Mouse (Mus musculus) T-helper 1 cell (primary cell): ENCODE data around the gene Chuk.
"Not testable (repeated sequence)": the region's sequence is repeated elsewhere in the genome, so short reads cannot be mapped to it uniquely, and the experiment has no call there.

Experiments
- in situ Hi-C: fragments of 300-600 bp; cut with MboI, MseI; formaldehyde crosslinking; loops from one replicate; pipeline ENCODE4 v1.15.1; 2025; ENCODE audit warnings: high pct_unique_total_duplicates

Gene Chuk

GRCm38 (mm10) chr19:44106831-44107660, at the start of gene Chuk:
Gene Chuk, minus strand, starts transcription at chr19:44107480.
- in situ Hi-C loops = no loop called here

- in situ Hi-C loops = no loop called here
Observed at GRCm38 (mm10) chr19:44157005-44157404, 49.7 kb upstream of the Chuk start.

GRCm38 (mm10) chr19:44153781-44154180, 46.5 kb upstream of the Chuk start:
- in situ Hi-C loops = no loop called here

- in situ Hi-C loops = no loop called here
Observed at GRCm38 (mm10) chr19:44148991-44149390, 41.7 kb upstream of the Chuk start.

- in situ Hi-C loops = no loop called here
Observed at GRCm38 (mm10) chr19:44148345-44148744, 41.1 kb upstream of the Chuk start.

GRCm38 (mm10) chr19:44146951-44147350, 39.7 kb upstream of the Chuk start:
- in situ Hi-C loops = no loop called here

- in situ Hi-C loops = no loop called here
Observed at GRCm38 (mm10) chr19:44146568-44146879, 39.2 kb upstream of the Chuk start.

- in situ Hi-C loops = no loop called here
Observed at GRCm38 (mm10) chr19:44145702-44146567, 38.7 kb upstream of the Chuk start, which contains the start of gene Bloc1s2. Gene Bloc1s2, minus strand, starts transcription at chr19:44146446.

GRCm38 (mm10) chr19:44144366-44144765, 37.1 kb upstream of the Chuk start:
- in situ Hi-C loops = no loop called here

- in situ Hi-C loops = no loop called here
Observed at GRCm38 (mm10) chr19:44135960-44136485, 28.7 kb upstream of the Chuk start.

- in situ Hi-C loops = no loop called here
Observed at GRCm38 (mm10) chr19:44135072-44135959, 28.0 kb upstream of the Chuk start, which contains the start of gene Cwf19l1. Gene Cwf19l1, minus strand, starts transcription at chr19:44135876.

GRCm38 (mm10) chr19:44132917-44133316, 25.6 kb upstream of the Chuk start:
- in situ Hi-C loops = no loop called here

- in situ Hi-C loops = no loop called here
Observed at GRCm38 (mm10) chr19:44128560-44128959, 21.3 kb upstream of the Chuk start.

GRCm38 (mm10) chr19:44127729-44128497, 20.6 kb upstream of the Chuk start:
- in situ Hi-C loops = no loop called here

GRCm38 (mm10) chr19:44121137-44121536, 13.9 kb upstream of the Chuk start:
- in situ Hi-C loops = no loop called here

GRCm38 (mm10) chr19:44120686-44121085, 13.4 kb upstream of the Chuk start:
- in situ Hi-C loops = not testable (repeated sequence)

- in situ Hi-C loops = no loop called here
Observed at GRCm38 (mm10) chr19:44117793-44118192, 10.5 kb upstream of the Chuk start.

- in situ Hi-C loops = no loop called here
Observed at GRCm38 (mm10) chr19:44111706-44112105, 4.4 kb upstream of the Chuk start.

GRCm38 (mm10) chr19:44110356-44110755, 3.1 kb upstream of the Chuk start:
- in situ Hi-C loops = no loop called here

GRCm38 (mm10) chr19:44108996-44109395, 1.7 kb upstream of the Chuk start:
- in situ Hi-C loops = no loop called here
